Mouse (Mus musculus): Measurements from ENCODE around the gene Slc22a5.

GRCm38 (mm10) chr11:53891505-53892451 is at the start of gene Slc22a5:
- no peak for TF ChIP-seq CTCF (conservative IDR thresholded peaks at IDR 0.05; ENCODE audit: low read length)
- no peak for TF ChIP-seq NANOG (IDR thresholded peaks at IDR 0.05; ENCODE audit: borderline replicate concordance, low read length)
